ENCODE assay signal across 20 mouse cellular contexts in the genomic region with DNA sequence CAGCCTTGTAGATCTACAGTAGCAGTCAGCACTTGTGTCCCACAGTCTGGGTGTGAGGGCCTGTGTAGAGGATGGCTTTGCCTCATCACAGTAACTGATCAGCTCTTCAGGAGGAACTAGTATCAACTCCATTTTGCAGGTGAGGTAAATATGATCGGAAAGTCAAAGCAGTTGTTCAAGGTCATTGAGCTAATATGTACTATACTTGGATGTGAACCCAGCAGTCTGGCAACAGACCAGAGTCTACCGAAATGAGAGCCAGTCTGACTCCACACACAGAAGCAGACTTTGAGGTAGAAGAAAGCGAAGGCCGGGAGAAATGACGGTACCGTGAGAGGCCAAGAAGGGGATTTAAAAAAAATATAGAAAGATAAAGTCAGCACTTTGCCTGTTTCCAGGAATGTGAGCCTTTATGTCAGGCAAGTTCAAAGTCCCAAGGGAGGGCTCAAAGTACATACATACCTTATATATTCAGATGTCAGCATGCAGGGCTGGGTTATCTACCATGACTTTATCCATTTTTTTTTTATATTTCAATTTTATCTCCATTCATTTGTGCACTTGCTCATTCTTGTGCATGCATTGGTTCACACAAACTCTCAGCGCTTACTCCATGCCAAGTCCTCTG.
DNase-seq lines count a peak whose midpoint lies in the region; ATAC-seq and TF ChIP-seq lines count a peak whose summit lies in the region.
"Had no signal": no experiment of that assay in that cellular context is flagged by ENCODE, and none has a peak within 500 bp of the region (broad histone marks: within the 10 kb centered on the region; RNA-seq: fewer than 3 reads in every experiment).

No protein-coding gene starts in this region.

- H3K27ac ChIP-seq in kidney, embryonic 16.5 days (ENCODE audit: low read length), result no peak overlapping the region
- no peak overlapping the region for H3K27ac ChIP-seq in intestine, embryonic 15.5 days
- H3K27ac ChIP-seq in intestine, postnatal 0 days (ENCODE audit: low read depth, low read length), result peak overlapping the region; percentile 60; the same call in 1 of the 2 replicates
- H3K27ac ChIP-seq: forebrain, embryonic 13.5 days; gastrocnemius, adult 2 months; hindbrain, embryonic 12.5 days had no signal

- no peaks in the 10 kb centered on the region for H3K27me3 ChIP-seq in kidney, embryonic 16.5 days (ENCODE audit: insufficient read depth, low read length)
- H3K27me3 ChIP-seq in intestine, embryonic 15.5 days (replicated peaks), result no peaks in the 10 kb centered on the region
- H3K27me3 ChIP-seq in intestine, postnatal 0 days (replicated peaks; ENCODE audit: control insufficient read depth, insufficient read depth, low read length), result no peaks in the 10 kb centered on the region
- H3K27me3 ChIP-seq: CH12.LX; forebrain, embryonic 13.5 days; hindbrain, embryonic 12.5 days had no signal

- H3K36me3 ChIP-seq in kidney, embryonic 16.5 days (ENCODE audit: insufficient read depth, low read length), result no peaks in the 10 kb centered on the region
- no peaks in the 10 kb centered on the region for H3K36me3 ChIP-seq in intestine, embryonic 15.5 days
- H3K36me3 ChIP-seq in intestine, postnatal 0 days (ENCODE audit: control insufficient read depth, insufficient read depth), result no peaks in the 10 kb centered on the region
- H3K36me3 ChIP-seq: hindbrain, embryonic 12.5 days had no signal

- H3K4me1 ChIP-seq in kidney, embryonic 16.5 days (ENCODE audit: insufficient read depth, low read length), result 0 out of 2 replicates have a peak, but pooled peaks cover 3% of the 10 kb centered on the region
- no peaks in the 10 kb centered on the region for H3K4me1 ChIP-seq in intestine, embryonic 15.5 days (replicated peaks)
- no peaks in the 10 kb centered on the region for H3K4me1 ChIP-seq in intestine, postnatal 0 days (replicated peaks; ENCODE audit: control insufficient read depth, insufficient read depth, low read length)

- no peak for TF ChIP-seq CTCF in intestine, postnatal 0 days (IDR thresholded peaks at IDR 0.05; ENCODE audit: low read depth)

- H3K4me3 ChIP-seq in kidney, embryonic 16.5 days (ENCODE audit: low read length), result no peak overlapping the region
- no peak overlapping the region for H3K4me3 ChIP-seq in intestine, embryonic 15.5 days (replicated peaks)
- no peak overlapping the region for H3K4me3 ChIP-seq in intestine, postnatal 0 days (ENCODE audit: low read depth, low read length)
- H3K4me3 ChIP-seq: forebrain, embryonic 13.5 days; gastrocnemius, adult 2 months; hindbrain, embryonic 12.5 days had no signal

- no peak overlapping the region for H3K9ac ChIP-seq in kidney, embryonic 16.5 days (replicated peaks; ENCODE audit: low read length)
- no peak overlapping the region for H3K9ac ChIP-seq in intestine, embryonic 15.5 days
- peak overlapping the region; percentile 31; the same call in 1 of the 2 replicates for H3K9ac ChIP-seq in intestine, postnatal 0 days (ENCODE audit: low read depth, low read length)
- H3K9ac ChIP-seq: forebrain, embryonic 13.5 days; forebrain, postnatal 0 days; hindbrain, embryonic 12.5 days had no signal

- 82% methylated on average over 7 of the region's 7 CpGs for WGBS in kidney, embryonic 16.5 days
- 75% methylated on average over 7 of the region's 7 CpGs for WGBS in intestine, embryonic 15.5 days
- WGBS in intestine, postnatal 0 days, result 47% methylated on average over 7 of the region's 7 CpGs

- no peak for ATAC-seq in kidney, embryonic 16.5 days (ENCODE audit: low FRiP score, low TSS enrichment)
- peak; percentile 36; the same call in 1 of the 2 replicates for ATAC-seq in intestine, embryonic 15.5 days
- ATAC-seq in intestine, postnatal 0 days, result peak; percentile 90
- ATAC-seq in activated CD4-positive, CD25-positive, alpha-beta regulatory T cell, adult 4 months, result no peak
- ATAC-seq: forebrain, embryonic 13.5 days; forebrain, postnatal 0 days; Patski had no signal

- H3K4me2 ChIP-seq in kidney, embryonic 16.5 days (replicated peaks; ENCODE audit: low read depth, low read length), result no peak overlapping the region
- H3K4me2 ChIP-seq in intestine, embryonic 15.5 days (replicated peaks), result no peak overlapping the region
- H3K4me2 ChIP-seq in intestine, postnatal 0 days (replicated peaks; ENCODE audit: low read depth), result no peak overlapping the region
- H3K4me2 ChIP-seq: forebrain, embryonic 13.5 days; hindbrain, embryonic 12.5 days had no signal

- DNase-seq in kidney, adult 18-20 months, result peak; percentile 16
- peak; percentile 2 for DNase-seq in yolk sac, embryonic 10.5 days (ENCODE audit: low spot score)
- DNase-seq: adrenal gland, adult 2 months; adrenal gland, postnatal 25 days; cerebellum, adult 18-20 months; cerebellum, adult 9-11 months; cerebellum, postnatal 36 days; forebrain, postnatal 0 days; gastrocnemius, adult 2 months; gastrocnemius, postnatal 25 days; heart, postnatal 10 days; heart, postnatal 4 days had no signal

- peaks cover 2% of the 10 kb centered on the region; the same call in 1 of the 2 replicates for H3K9me3 ChIP-seq in kidney, embryonic 16.5 days (ENCODE audit: low read length)
- H3K9me3 ChIP-seq in intestine, embryonic 15.5 days, result no peaks in the 10 kb centered on the region
- no peaks in the 10 kb centered on the region for H3K9me3 ChIP-seq in intestine, postnatal 0 days (ENCODE audit: control insufficient read depth)
- H3K9me3 ChIP-seq: forebrain, embryonic 13.5 days; hindbrain, embryonic 12.5 days had no signal

Comparison
In these comparisons a context has a peak if more than half of its experiments do, and no peak if none do; other contexts are left out.
1. ATAC-seq: peak in intestine, embryonic 15.5 days (single experiment) and intestine, postnatal 0 days (single experiment); none in kidney, embryonic 16.5 days (single experiment) and activated CD4-positive, CD25-positive, alpha-beta regulatory T cell, adult 4 months (single experiment).